Mouse (Mus musculus) limb, embryonic 13.5 days (tissue): ENCODE measurements around the gene Ghr. TPM values are rescaled to one million over a fixed set of nuclear protein-coding genes. Genes with fewer than 3 reads are reported as not detected.

Experiments used
- ATAC-seq: fragments of 200-750 bp; cut with Nextera tagmentation; 2 replicates; pipeline ENCODE4 v1.8.0; 2017; ENCODE audit warnings: low read depth, moderate number of reproducible peaks, moderate TSS enrichment; ENCODE audit not compliant: low FRiP score
- H3K27ac ChIP-seq: fragments of 300-500 bp; sonication (generic); 2 replicates; pipeline ENCODE4 v1.5.1; 2015; ENCODE audit warnings: inconsistent platforms, mild to moderate bottlenecking, moderate library complexity
- H3K27me3 ChIP-seq: fragments of 300-500 bp; sonication (generic); 2 replicates; pipeline ENCODE4 v1.6.1; 2015; ENCODE audit warnings: mild to moderate bottlenecking, inconsistent platforms
- H3K36me3 ChIP-seq: fragments of 300-500 bp; sonication (generic); 2 replicates; pipeline ENCODE4 v1.6.1; 2015; ENCODE audit warnings: inconsistent platforms, mild to moderate bottlenecking, moderate library complexity
- H3K4me1 ChIP-seq: fragments of 300-500 bp; sonication (generic); 2 replicates; pipeline ENCODE4 v1.6.1; 2015; ENCODE audit warnings: inconsistent platforms
- H3K4me2 ChIP-seq: fragments of 300-500 bp; sonication (generic); replicated peaks from 2 replicates; pipeline ENCODE4 v1.6.1; 2015; ENCODE audit warnings: inconsistent platforms, mild to moderate bottlenecking, moderate library complexity
- H3K4me3 ChIP-seq: fragments of 300-500 bp; sonication (generic); 2 replicates; pipeline ENCODE4 v1.5.1; 2015; ENCODE audit warnings: moderate library complexity, mild to moderate bottlenecking, inconsistent platforms
- H3K9ac ChIP-seq: fragments of 300-500 bp; sonication (generic); 2 replicates; pipeline ENCODE4 v1.6.1; 2015; ENCODE audit warnings: mild to moderate bottlenecking, inconsistent platforms
- H3K9me3 ChIP-seq: fragments of 300-500 bp; sonication (generic); 2 replicates; pipeline ENCODE4 v1.6.1; 2016; ENCODE audit warnings: inconsistent platforms
- WGBS: fragments of 180-500 bp; shearing (Covaris S2); methylation state at CpG from one replicate; pipeline ENCODE4 v1.1.7; 2015; 5-methylcytosine and 5-hydroxymethylcytosine counted together
- polyA plus RNA-seq: library from polyadenylated mRNA; unstranded; fragments of >200 nt; fragmentation: Nextera tagmentation; extraction: Ambion mirVana; gene quantifications from 2 replicates; pipeline ENCODE4 v1.2.1, GENCODE M21; 2015

Ghr gene
- polyA plus RNA-seq, 1 experiment from 2014 or later, result 68.5 TPM

DNA sequence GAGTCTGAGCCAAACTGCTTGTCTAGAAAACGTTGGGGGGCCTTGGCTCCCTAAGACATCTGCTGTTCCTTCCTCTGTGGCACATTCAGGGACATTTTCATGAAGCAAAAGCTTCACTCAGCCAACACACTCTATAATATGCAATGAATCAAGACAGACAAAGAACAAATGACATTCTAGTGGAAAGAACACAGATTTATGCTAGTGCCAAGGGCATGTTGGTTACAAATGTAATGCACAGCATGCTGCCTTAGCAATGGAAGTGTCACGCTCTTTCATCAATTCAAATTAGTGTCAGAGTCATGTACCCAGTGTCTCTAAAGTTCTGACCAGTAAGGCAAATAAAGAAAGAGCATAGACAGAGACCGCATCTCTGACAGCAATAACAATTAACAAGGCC is 187.6 kb downstream of the Ghr start:
- Histone ChIP-seq H3K4me2 (no peak overlapping the region), H3K36me3 (no peaks in the 10 kb centered on the region), H3K9ac (no peak overlapping the region), H3K4me3 (no peak overlapping the region), H3K27me3 (no peaks in the 10 kb centered on the region), H3K9me3 (no peaks in the 10 kb centered on the region), H3K4me1 (peaks cover 34% of the 10 kb centered on the region), H3K27ac (no peak overlapping the region)
- 54% methylated on average over 3 of the region's 3 CpGs for WGBS
- ATAC-seq, result no peak

DNA sequence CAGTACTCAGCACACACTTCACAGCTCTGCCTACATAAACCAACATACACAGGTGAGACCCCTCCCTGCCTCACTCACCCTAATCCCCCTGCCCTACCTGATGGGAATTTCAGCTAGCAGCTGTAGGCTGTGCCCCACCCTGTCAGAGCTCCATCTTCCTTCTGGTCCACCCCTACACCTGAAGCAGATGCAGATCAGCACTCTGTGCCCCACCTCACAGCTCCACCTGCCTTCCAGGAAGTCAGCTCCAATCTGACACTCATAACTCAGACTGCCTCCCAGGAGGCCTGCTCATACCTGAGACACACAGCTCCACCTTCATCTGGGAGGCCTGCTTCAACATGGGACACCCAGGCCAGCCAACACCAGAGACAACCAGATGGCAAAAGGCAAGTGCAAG is 192.6 kb downstream of the Ghr start:
- H3K9me3 ChIP-seq, result no peaks in the 10 kb centered on the region
- no peak overlapping the region for H3K4me3 ChIP-seq
- H3K4me2 ChIP-seq, result no peak overlapping the region
- no peaks in the 10 kb centered on the region for H3K27me3 ChIP-seq
- H3K36me3 ChIP-seq, result no peaks in the 10 kb centered on the region
- H3K9ac ChIP-seq, result no peak overlapping the region
- H3K27ac ChIP-seq, result no peak overlapping the region
- H3K4me1 ChIP-seq, result peaks cover 16% of the 10 kb centered on the region
- no peak for ATAC-seq

DNA sequence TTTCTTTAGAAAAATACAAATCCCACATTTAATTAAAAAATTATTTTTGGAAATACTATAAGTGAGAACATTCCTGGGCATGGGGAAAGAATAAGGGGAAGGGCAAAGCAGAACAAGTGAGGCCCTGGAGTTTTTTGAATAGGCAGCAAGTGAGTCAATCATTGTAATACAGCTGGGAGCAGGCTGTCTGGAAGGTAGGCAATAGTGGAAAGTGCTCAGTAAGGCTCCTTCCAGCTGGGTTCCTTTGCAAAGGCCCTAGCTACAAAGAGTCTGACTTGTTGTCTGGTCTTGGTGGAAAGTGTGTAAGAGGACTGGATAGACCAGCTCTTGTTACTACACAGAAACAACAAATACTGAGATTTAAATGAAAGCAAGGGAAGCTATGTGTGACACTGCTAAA is 194.3 kb downstream of the Ghr start:
- peak; percentile 51; the same call in 1 of the 2 replicates for ATAC-seq
- Histone ChIP-seq H3K9me3 (no peaks in the 10 kb centered on the region), H3K36me3 (no peaks in the 10 kb centered on the region), H3K27me3 (no peaks in the 10 kb centered on the region), H3K4me2 (no peak overlapping the region), H3K27ac (peak overlapping the region; percentile 48; the same call in 1 of the 2 replicates), H3K4me1 (peaks cover 13% of the 10 kb centered on the region), H3K9ac (no peak overlapping the region), H3K4me3 (no peak overlapping the region)

DNA sequence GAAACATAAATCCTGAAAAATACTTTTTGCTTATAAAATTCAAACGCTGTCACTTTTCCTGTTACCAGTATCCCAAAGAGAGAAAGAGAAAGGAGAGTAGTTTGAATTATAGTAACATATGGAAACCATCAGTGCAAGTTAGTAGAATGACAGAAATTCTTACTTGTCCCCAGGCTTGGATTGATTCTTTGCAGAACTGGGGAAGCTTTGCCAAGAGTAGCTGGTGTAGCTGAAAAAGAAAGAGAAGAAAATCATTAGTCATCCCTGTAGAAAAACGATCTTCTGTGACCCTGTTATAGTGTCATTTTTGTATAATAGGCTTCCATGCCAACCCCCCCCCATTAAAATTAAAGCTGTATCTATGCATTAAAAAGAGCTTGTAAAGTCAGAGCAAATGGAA is 194.8 kb downstream of the Ghr start:
- Histone ChIP-seq H3K4me1 (peaks cover 13% of the 10 kb centered on the region), H3K27ac (no peak overlapping the region), H3K9me3 (no peaks in the 10 kb centered on the region), H3K36me3 (no peaks in the 10 kb centered on the region), H3K9ac (no peak overlapping the region), H3K4me3 (no peak overlapping the region), H3K4me2 (no peak overlapping the region), H3K27me3 (no peaks in the 10 kb centered on the region)
- no peak; the same call in 1 of the 2 replicates for ATAC-seq
- 41% methylated on average over 2 of the region's 2 CpGs for WGBS

DNA sequence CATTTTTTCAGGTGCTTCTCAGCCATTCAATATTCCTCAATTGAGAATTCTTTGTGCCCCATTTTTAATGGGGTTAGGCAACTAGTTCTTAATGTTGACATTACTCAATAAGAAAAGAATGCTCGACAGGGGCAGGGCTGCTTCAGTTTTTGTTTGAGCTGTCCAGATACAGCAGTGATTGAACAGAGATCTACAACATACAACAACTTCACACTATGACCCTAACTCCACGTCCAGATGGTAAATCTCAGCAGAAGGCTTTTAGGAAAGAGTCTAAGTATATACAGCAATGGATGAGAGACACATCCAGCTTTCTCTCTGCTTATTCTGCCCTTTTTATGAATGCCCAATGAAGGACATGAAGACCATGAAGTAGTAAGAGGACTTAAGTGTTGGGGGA is 199.5 kb downstream of the Ghr start:
- Histone ChIP-seq H3K4me1 (peaks cover 3% of the 10 kb centered on the region; the same call in 1 of the 2 replicates), H3K36me3 (no peaks in the 10 kb centered on the region), H3K9ac (no peak overlapping the region), H3K4me3 (no peak overlapping the region), H3K9me3 (no peaks in the 10 kb centered on the region), H3K4me2 (no peak overlapping the region), H3K27me3 (no peaks in the 10 kb centered on the region), H3K27ac (no peak overlapping the region)
- 66% methylated on average over 2 of the region's 2 CpGs for WGBS
- no peak for ATAC-seq

DNA sequence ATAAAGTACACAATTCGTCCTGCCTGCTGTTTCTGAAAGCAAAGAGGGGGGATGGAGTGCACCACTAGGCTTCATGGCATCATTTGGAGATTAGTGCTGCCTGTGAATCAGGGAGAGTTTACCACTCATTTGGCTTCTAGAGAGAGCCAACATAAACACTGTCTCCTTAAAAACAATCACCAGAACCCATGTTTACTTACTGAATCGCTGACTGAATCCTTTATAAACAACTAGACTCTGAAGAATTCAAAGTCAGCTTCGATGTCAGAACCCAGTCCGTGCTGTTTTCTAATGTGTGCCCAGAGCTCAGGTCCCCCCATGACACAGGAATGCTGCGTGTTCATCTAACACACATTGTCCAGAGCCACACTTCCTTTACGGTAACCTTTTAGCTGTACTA is 201.9 kb downstream of the Ghr start:
- Histone ChIP-seq H3K27me3 (no peaks in the 10 kb centered on the region), H3K4me3 (no peak overlapping the region), H3K9me3 (no peaks in the 10 kb centered on the region), H3K9ac (no peak overlapping the region), H3K4me2 (no peak overlapping the region), H3K36me3 (no peaks in the 10 kb centered on the region), H3K4me1 (no peaks in the 10 kb centered on the region), H3K27ac (no peak overlapping the region)
- no peak for ATAC-seq
- WGBS, result 50% methylated on average over 6 of the region's 6 CpGs

DNA sequence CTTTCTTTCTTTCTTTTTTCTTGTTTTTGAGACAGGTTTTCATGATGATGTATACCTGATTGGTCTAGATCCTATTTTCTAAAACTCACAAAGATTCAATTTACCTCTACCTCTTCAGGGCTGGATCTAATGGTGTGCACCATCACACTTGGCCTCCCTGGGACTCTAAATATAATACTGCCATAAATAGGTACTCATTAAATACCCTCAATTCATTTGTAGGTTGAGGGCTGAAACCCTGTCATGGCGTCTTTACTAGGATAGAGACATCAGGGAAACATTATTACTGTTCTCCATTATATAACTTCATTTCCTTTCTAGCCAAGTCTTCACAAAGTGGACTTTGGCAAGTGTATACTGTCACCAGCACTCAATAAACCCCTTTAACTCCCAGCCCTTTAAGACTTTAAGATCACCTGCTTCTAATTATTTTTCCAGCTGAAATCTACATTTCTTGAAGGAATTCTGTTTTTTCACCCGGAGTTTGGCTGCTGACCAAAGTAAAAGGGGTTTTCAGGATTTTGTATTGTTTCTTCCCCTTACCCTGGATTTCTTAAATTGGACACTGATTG is 214.9 kb downstream of the Ghr start:
- H3K9me3 ChIP-seq, result peaks cover 26% of the 10 kb centered on the region
- WGBS, result 17% methylated on average over 2 of the region's 2 CpGs
- no peak overlapping the region for H3K9ac ChIP-seq
- ATAC-seq, result peak; percentile 95
- peak overlapping the region; percentile 70; the same call in 1 of the 2 replicates for H3K27ac ChIP-seq
- peaks cover 5% of the 10 kb centered on the region; the same call in 1 of the 2 replicates for H3K4me1 ChIP-seq
- H3K27me3 ChIP-seq, result no peaks in the 10 kb centered on the region
- no peak overlapping the region for H3K4me2 ChIP-seq
- H3K4me3 ChIP-seq, result no peak overlapping the region
- H3K36me3 ChIP-seq, result peaks cover 3% of the 10 kb centered on the region; the same call in 1 of the 2 replicates

DNA sequence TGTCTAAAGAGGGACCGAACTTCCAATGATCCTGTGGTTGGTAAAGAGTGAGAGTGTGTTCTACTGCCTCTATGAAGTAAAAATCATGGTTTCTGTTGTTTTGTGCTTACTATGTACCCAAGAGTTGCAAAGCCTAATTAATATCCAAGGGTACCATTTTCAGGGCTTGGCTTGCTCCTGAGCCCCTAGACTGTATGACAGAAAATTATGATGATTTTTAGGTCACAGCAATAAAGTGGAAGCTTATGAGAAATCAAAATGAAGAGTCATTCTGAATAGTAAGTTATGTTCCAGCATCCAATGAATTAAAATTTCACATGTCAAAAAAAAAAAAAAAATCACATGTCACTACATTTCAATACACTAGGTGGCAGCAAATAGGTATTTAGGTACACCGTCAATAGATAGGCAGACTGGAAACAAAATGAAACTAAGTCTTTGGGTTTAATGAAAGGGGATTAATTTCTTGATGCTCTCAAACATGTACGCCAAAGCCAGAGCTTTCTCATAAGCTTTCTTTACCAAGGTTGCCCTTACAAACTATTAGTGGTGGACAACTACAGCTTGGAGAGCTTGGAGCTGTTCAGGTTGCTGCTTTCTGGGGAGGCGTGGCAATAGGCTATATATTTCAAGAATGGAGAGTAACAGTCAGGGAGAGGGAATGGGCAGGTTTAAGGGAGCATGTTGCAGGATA is 227.1 kb downstream of the Ghr start:
- no peak; the same call in 1 of the 2 replicates for ATAC-seq
- H3K9me3 ChIP-seq, result peaks cover 3% of the 10 kb centered on the region; the same call in 1 of the 2 replicates
- peaks cover 3% of the 10 kb centered on the region; the same call in 1 of the 2 replicates for H3K36me3 ChIP-seq
- H3K4me2 ChIP-seq, result peak overlapping the region; percentile 48
- H3K27ac ChIP-seq, result no peak overlapping the region
- no peak overlapping the region for H3K9ac ChIP-seq
- 50% methylated on average over 4 of the region's 4 CpGs for WGBS
- no peaks in the 10 kb centered on the region for H3K4me1 ChIP-seq
- peak overlapping the region; percentile 24 for H3K4me3 ChIP-seq
- no peaks in the 10 kb centered on the region for H3K27me3 ChIP-seq

DNA sequence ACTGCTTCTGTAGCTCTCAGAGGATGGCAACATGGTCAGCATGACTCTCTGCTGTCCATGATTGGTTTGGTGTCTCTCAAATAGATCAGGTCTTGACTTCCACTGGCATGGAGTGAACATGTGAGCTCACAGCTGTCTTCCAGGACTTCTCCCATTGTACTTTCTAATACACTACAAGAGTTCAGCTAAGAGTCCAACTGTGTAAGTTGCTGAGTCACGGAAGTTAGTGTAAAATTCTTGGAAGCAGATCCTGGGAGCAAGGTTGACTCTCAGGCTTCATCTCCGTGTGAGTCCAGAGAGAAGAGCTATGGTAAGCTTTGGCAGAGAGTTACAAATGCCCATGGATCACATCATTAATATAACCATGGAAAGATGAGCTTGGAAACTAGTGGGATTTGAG is 229.6 kb downstream of the Ghr start:
- Histone ChIP-seq H3K27ac (no peak overlapping the region), H3K4me3 (no peak overlapping the region), H3K9ac (no peak overlapping the region), H3K9me3 (no peaks in the 10 kb centered on the region), H3K4me1 (no peaks in the 10 kb centered on the region), H3K36me3 (no peaks in the 10 kb centered on the region), H3K27me3 (no peaks in the 10 kb centered on the region), H3K4me2 (no peak overlapping the region)
- 86% methylated on average over 2 of the region's 2 CpGs for WGBS
- no peak for ATAC-seq

DNA sequence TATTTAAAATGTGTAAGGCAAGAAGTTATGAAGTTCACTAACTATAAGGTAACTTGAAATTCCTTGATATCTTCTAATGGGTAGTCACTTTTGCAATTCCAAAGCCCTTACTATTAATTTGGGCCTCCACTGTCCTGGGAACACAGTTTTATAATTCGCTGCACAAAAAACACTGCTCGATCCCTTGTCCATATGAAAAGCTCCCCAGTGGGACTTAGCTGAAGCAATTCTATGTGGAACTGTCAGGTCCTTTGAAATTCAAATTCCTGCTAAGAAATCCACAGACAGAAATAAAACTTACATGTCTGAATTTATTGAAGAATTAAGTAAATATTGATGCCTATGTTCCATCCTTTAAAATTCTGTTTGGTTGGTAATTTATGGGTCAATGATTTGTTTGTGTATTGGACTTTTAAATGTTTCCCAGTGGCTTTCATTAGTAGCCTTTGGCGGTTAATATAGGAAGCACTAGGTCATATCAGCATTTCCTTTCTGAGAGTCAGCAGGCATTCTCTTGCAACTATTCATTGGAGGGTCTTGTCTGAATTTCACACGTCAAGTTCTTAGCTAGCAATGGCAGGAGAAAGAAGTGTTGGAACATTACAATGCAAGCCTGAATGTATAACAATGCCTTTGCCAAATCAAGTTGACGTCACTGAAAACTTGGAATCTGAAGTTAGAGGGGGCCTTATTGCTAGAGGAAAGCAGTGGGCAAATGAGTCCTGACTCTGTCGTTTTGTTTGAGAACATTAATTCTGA is 233.8 kb downstream of the Ghr start:
- Histone ChIP-seq H3K27ac (no peak overlapping the region), H3K36me3 (no peaks in the 10 kb centered on the region), H3K4me3 (no peak overlapping the region), H3K4me2 (no peak overlapping the region), H3K9ac (no peak overlapping the region), H3K9me3 (no peaks in the 10 kb centered on the region), H3K4me1 (no peaks in the 10 kb centered on the region), H3K27me3 (no peaks in the 10 kb centered on the region)
- ATAC-seq, result no peak
- 70% methylated on average over 6 of the region's 6 CpGs for WGBS

DNA sequence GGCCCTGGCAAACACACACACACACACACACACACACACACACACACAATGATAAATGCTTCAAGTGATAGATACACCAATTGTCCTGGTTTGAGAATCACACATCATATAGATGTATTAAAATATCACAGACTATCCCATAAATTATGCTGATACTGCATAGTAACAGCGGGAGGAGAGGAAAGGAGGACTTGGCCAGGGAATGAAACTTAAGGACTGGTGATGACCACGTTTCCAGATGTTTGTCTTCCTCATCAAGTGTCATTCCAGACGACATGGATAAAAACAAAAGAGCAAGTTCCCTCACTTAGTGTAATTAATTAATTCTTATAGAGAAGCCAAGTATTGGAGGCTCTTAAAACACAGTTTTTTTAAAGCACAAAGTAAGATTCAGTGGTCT is 236.6 kb downstream of the Ghr start:
- Histone ChIP-seq H3K4me3 (no peak overlapping the region), H3K27me3 (no peaks in the 10 kb centered on the region), H3K9ac (no peak overlapping the region), H3K9me3 (no peaks in the 10 kb centered on the region), H3K4me1 (no peaks in the 10 kb centered on the region), H3K27ac (no peak overlapping the region), H3K4me2 (no peak overlapping the region), H3K36me3 (peaks cover 3% of the 10 kb centered on the region; the same call in 1 of the 2 replicates)
- 74% methylated on average over 3 of the region's 3 CpGs for WGBS
- no peak for ATAC-seq

DNA sequence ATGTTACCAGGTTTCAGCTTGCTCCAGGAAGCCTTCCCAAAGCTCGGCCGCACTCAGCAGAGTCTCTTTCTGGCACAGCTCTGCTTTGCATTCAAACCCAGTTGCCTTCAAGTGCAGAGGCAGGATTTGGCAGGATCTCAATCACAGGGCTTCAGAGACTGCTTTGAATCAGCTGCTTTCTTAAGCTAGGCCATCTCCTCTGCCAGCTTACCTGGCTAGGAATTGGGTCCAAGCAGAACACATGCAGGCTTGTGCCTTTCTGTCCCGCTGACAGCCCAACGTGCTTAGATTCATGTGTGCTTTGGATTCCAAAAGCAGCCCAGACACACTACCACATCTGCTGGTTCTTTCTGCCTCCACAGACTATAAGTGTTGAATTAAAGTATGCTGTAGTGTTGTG is 238.7 kb downstream of the Ghr start:
- Histone ChIP-seq H3K27me3 (no peaks in the 10 kb centered on the region), H3K4me2 (no peak overlapping the region), H3K9ac (no peak overlapping the region), H3K9me3 (0 out of 2 replicates have a peak, but pooled peaks cover 2% of the 10 kb centered on the region), H3K4me3 (no peak overlapping the region), H3K27ac (no peak overlapping the region), H3K36me3 (peaks cover 13% of the 10 kb centered on the region), H3K4me1 (no peaks in the 10 kb centered on the region)
- ATAC-seq, result no peak
- 87% methylated on average over 4 of the region's 4 CpGs for WGBS
